Mouse (Mus musculus): ENCODE data around the gene 4930568D16Rik.

- no peak for TF ChIP-seq CTCF (IDR thresholded peaks at IDR 0.05; ENCODE audit: low read depth, low read length)
- TF ChIP-seq POLR2A (IDR thresholded peaks at IDR 0.05; ENCODE audit: extremely low read depth, insufficient read depth, low read length): no peak
Measured at GRCm38 (mm10) chr2:35327583-35327982, 39.9 kb downstream of the 4930568D16Rik start.
